Mouse (Mus musculus): ENCODE results near the gene Nectin3.
"Not testable (repeated sequence)": the region's sequence is repeated elsewhere in the genome, so short reads cannot be mapped to it uniquely, and the experiment has no call there.

The Nectin3 gene

GRCm38 (mm10) chr16:46431317-46431716 lies 67.0 kb downstream of the Nectin3 start:
- no peak for DNase-seq (ENCODE audit: extremely low spot score, low read depth, low spot score)

GRCm38 (mm10) chr16:46416177-46416576 lies 82.1 kb downstream of the Nectin3 start:
- no peak for DNase-seq (ENCODE audit: extremely low spot score, low read depth, low spot score)

GRCm38 (mm10) chr16:46410739-46411057 lies 87.6 kb downstream of the Nectin3 start:
- no peak for DNase-seq (ENCODE audit: extremely low spot score, low read depth, low spot score)

GRCm38 (mm10) chr16:46410053-46410738 lies 88.1 kb downstream of the Nectin3 start:
- DNase-seq (ENCODE audit: extremely low spot score, low read depth, low spot score), result no peak

DNA sequence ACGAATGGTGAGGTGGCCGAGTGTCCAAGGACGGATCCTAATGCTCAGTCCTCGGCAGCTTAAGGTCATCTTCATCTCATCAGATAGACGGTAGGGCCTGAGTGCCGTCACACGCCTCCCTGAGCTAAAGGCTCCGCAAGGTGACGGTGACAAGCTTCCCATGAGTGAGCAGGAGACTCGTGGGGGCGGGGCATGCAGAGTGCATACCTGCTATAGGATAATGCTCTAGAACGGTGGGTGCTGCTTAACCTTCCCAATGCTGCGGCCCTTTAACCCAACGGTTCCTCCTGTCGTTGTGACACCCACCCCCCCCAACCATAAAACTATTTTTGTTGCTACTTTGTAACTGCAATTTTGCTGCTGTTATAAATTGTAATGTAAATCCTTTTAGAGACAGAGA lies 90.3 kb downstream of the Nectin3 start:
- DNase-seq (ENCODE audit: extremely low spot score, low read depth, low spot score), result no peak

DNA sequence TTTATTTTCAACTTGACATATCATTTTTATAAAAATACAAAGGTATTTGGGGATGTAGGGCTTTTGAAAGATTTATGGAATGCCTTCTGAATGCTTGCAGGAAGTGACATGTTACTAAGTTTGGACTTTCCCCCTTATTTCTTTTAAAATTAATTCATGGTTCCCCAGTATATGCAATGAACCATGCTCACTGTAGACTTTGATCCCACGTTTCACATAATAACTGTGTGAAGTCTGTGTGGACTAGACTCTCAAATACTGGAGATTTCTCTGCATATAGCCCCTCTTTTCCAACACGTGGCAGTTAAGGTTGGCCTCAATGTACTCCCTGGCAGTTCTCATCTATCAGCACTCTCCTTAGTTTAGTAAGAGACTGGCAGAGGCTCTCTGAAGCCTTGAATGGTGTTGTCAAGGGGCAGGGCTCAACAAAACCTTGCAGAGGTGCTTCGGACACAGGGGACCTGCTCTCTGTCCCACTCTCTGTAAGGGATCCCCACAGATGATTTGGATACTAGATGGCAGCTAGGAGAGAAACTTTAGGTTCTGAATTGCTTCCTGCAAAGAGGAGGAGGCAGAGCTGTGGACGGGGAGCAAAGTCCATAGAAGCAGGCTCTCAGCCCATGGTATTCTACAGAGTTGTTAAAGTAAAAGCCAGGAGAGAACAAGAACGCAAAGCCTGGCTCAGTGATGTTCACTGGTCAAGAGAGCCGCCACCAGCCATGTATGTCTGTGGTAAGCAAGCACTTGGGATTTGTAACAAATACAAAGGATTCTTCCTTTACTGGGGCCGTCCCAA lies 91.3 kb downstream of the Nectin3 start:
- DNase-seq (ENCODE audit: extremely low spot score, low read depth, low spot score), result no peak

GRCm38 (mm10) chr16:46397945-46398344 lies 100.4 kb downstream of the Nectin3 start:
- no peak for DNase-seq (ENCODE audit: extremely low spot score, low read depth, low spot score)

DNA sequence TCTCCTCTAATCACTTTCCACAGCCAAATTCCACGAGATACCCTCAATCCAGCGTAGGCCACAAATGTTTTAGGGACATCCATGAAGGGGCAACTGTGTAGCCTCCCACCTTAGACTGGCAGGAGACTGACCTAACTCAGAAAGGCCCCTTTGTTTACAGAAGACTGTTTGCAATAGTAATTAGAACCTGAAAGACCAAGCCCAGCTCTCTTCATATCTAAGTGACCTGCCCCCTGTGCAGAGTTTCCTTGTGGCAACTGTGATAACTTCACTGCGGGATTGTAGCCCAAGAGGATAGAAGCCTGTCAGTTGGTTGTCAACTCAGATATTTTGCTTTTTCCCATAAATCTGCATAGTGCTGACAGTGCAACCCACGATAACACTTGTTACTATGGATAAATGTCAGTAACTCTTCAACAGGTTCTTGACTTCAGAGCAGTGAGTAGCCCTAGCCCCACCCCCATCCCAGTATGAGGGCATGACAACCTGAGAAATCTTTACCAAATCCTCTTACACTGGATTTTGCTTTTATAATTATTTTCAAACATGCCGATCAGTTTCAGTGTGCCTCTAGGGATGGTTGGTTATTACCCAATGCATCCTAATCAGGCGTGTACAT lies 108.8 kb downstream of the Nectin3 start:
- no peak for DNase-seq (ENCODE audit: extremely low spot score, low read depth, low spot score)

DNA sequence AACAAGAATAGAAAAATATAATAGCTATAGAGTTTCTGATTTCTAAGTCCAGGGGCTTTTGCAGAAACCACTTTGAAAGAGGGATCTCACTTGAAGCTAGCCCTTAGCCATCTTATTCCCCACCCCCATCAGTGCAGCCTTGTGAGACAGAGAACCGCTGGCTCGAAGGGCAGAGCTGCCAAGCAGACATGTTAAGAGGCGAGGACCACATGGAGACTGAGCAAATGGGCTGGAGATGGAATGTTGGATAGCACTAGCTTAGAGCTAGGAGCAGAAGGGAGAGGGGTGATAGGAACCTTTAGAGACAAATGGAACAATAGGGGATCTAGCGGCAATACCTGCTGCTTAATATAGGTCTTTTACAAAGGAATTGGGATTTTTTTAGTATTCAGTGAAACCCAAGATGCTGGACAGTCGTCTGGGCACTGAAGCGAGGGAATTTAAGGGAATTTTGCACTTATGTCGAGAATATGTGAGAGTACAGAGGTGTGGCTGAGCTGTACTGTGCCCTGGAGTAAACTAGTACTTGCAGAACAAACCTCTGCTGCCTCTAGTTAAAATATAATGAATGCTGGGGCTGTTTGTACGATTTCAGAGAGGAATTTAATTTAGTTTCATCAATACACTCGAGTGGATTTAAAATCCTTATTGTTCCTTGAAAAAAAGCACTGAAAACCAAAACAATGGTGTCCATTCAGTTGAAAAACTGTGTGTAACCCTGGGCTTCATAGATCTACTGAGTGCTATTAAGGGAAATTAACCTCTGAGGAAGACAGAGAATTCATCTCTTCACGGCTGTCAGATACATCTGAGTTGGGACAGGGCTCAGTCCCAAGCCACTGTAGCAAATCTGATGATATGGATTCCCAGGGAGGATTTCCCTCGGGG lies 109.6 kb downstream of the Nectin3 start:
- DNase-seq (ENCODE audit: extremely low spot score, low read depth, low spot score), result no peak

DNA sequence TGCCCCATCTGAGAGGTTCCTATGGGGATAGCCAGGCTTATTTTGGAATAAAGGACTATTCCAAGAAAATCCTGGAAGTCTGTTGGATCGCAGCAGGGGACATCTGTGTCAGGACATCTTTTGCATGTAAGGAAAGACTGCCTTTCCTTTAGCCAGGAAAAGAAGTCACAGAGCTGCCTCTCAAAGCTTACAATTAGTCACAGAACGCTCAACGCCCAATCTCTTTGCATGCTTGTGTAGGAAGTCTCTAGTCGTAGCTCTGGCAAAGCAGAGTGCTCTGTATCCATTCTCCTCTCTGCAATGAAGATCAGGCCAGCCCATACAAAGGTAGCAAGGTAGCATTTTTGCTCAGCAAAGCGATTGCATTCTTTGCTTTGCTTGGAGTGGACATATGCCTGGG lies 114.0 kb downstream of the Nectin3 start:
- DNase-seq (ENCODE audit: extremely low spot score, low read depth, low spot score), result no peak

- DNase-seq (ENCODE audit: extremely low spot score, low read depth, low spot score), result no peak
Observed at GRCm38 (mm10) chr16:46383344-46383743, 115.0 kb downstream of the Nectin3 start.

DNA sequence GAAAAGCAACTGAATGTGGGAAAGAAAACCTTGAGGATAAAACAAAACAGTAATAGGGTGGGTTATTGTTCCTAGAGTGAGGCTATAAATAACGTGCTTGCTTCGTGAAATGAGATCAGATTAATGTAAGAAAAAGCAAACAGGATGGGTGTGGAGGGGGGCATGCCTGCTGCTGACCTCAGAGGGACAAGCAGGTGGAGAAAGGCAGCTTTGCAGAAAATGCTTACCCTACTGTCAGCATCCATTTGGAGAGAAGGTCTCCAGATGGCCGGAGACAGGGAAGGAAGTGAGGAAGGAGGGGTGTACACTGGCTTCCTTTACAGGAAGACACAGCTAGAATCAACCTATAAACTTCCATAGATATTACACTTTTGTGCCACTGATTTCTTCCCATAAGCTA lies 121.8 kb downstream of the Nectin3 start:
- no peak for DNase-seq (ENCODE audit: extremely low spot score, low read depth, low spot score)

- DNase-seq (ENCODE audit: extremely low spot score, low read depth, low spot score), result no peak
Observed at GRCm38 (mm10) chr16:46362022-46362421, 136.3 kb downstream of the Nectin3 start.

GRCm38 (mm10) chr16:46357658-46358057 lies 140.7 kb downstream of the Nectin3 start:
- not testable (repeated sequence) for DNase-seq (ENCODE audit: extremely low spot score, low read depth, low spot score)

GRCm38 (mm10) chr16:46356663-46357062 lies 141.7 kb downstream of the Nectin3 start:
- no peak for DNase-seq (ENCODE audit: extremely low spot score, low read depth, low spot score)
